Mouse (Mus musculus): Measurements from ENCODE around the gene Rev1.

DNA sequence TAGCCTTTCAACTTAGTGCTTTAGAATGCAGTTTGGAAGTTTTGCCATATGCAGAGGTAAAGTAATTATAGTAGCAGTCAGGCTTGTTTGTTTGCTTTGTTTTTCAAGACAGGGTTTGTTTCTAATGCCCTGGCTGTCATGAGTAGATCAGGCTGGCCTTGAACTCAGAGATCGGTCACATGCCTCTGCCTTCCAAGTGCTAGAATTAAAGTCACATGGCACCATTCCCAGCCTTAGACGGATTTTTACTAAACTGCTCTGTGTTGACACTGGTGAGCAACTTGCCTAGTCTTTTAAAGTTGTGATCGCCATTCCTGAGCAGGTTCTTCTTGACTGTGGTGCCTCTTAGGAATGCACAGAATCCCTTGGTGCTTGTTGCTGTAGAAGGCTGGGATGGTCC lies 122.9 kb downstream of the Rev1 start:
- TF ChIP-seq POLR2A (IDR thresholded peaks at IDR 0.05; ENCODE audit: low read depth, low read length) (no peak), CTCF (IDR thresholded peaks at IDR 0.05; ENCODE audit: extremely low read depth, insufficient read length, insufficient replicate concordance, low read depth, low read length) (no peak)
